Mouse (Mus musculus) forebrain, embryonic 10.5 days (tissue): ENCODE data around the gene Osbpl8. TPM values are rescaled to one million over a fixed set of nuclear protein-coding genes. Genes with fewer than 3 reads are reported as not detected.
A peak's percentile ranks its signal among the peaks of the same experiment; 100 is the strongest.

Experiments used
- DNase-seq: peaks from one replicate; pipeline ENCODE4 v3.0.0-alpha.2; 2017; ENCODE audit warnings: low spot score; ENCODE audit errors: extremely low spot score
- H3K27ac ChIP-seq: fragments of 300-500 bp; sonication (generic); 2 replicates; pipeline ENCODE4 v1.5.1; 2016; ENCODE audit warnings: mild to moderate bottlenecking
- H3K27me3 ChIP-seq: fragments of 300-500 bp; sonication (generic); 2 replicates; pipeline ENCODE4 v1.6.1; 2016; ENCODE audit warnings: mild to moderate bottlenecking; ENCODE audit not compliant: poor library complexity, severe bottlenecking
- H3K36me3 ChIP-seq: fragments of 300-500 bp; sonication (generic); replicated peaks from 2 replicates; pipeline ENCODE4 v1.6.1; 2016; ENCODE audit warnings: mild to moderate bottlenecking, moderate library complexity
- H3K4me1 ChIP-seq: fragments of 300-500 bp; sonication (generic); 2 replicates; pipeline ENCODE4 v1.6.1; 2016
- H3K4me3 ChIP-seq: fragments of 300-500 bp; sonication (generic); 2 replicates; pipeline ENCODE4 v1.5.1; 2016; ENCODE audit warnings: mild to moderate bottlenecking, moderate library complexity
- H3K9me3 ChIP-seq: fragments of 300-500 bp; sonication (generic); 2 replicates; pipeline ENCODE4 v1.6.1; 2016; ENCODE audit warnings: mild to moderate bottlenecking, moderate library complexity
- WGBS: fragments of 180-500 bp; shearing (Covaris S2); methylation state at CpG from one replicate; pipeline ENCODE4 v1.1.7; 2016; 5-methylcytosine and 5-hydroxymethylcytosine counted together
- polyA plus RNA-seq: library from polyadenylated mRNA; unstranded; fragments of >200 nt; fragmentation: Nextera tagmentation; extraction: Ambion mirVana; gene quantifications from 2 replicates; pipeline ENCODE4 v1.2.1, GENCODE M21; 2016

Gene Osbpl8
- polyA plus RNA-seq, 1 experiment from 2014 or later = 8.2 TPM

DNA sequence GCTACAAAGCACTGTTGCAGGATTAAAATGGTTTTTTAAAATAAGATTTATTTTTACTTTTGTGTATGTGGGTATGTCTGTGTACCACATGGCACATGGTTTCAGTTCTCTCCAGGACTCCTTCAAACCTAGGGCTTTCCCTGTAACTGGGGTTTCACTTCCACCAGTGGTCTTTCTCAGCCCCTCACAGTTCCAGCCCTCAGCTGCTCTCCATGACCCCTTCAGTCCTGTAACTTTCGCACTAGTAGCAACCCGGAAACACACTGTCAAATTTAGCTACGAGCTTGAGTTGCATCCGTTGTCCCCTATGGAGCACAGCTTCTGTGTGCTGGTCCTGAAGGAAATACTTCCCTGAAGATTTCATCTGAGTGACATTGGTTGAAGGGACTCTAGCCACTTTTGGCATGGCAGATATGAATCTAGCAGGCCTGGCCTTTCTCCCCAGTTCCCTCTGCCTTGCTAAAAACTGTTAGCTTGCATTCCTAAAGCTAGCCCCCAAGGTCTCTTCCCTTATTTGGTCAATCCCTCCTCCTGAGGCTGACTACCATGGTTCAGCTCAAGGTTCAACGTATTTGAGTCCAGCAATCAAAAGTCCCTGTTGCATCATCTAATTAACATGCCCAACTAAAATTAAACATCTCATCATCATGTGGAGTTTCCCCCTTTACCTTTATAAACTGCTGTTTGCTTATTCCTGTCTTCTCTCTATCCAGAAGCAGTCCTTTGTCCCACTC lies 4.6 kb upstream of the Osbpl8 start:
- WGBS = 84% methylated on average over 5 of the region's 5 CpGs
- Histone ChIP-seq H3K4me1 (peaks cover 9% of the 10 kb centered on the region), H3K36me3 (no peaks in the 10 kb centered on the region), H3K9me3 (no peaks in the 10 kb centered on the region), H3K27me3 (no peaks in the 10 kb centered on the region), H3K27ac (no peak overlapping the region), H3K4me3 (no peak overlapping the region)
- no peak for DNase-seq

DNA sequence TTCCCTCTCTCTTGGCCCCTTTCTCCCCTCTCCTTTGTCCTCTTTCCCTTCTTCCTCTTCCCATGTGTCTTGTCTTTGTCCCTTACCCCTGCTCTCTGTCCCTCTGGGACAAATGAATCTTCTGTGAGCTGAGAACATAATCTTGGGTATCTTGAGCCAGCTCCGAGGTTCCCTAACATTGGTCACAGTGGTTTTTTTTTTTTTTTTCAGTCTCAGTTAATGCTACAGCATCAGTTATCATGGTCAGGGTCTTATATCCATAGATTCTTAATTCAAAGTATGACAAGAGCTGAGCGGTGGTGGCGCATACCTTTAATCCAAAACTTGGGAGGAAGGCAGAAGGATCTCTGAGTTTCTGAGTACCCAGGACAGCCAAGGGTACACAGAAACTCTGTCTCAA lies 4.0 kb upstream of the Osbpl8 start:
- Histone ChIP-seq H3K4me1 (peaks cover 9% of the 10 kb centered on the region), H3K4me3 (no peak overlapping the region), H3K9me3 (no peaks in the 10 kb centered on the region), H3K36me3 (no peaks in the 10 kb centered on the region), H3K27ac (no peak overlapping the region), H3K27me3 (no peaks in the 10 kb centered on the region)
- WGBS = 93% methylated on average over 3 of the region's 3 CpGs
- DNase-seq = no peak

DNA sequence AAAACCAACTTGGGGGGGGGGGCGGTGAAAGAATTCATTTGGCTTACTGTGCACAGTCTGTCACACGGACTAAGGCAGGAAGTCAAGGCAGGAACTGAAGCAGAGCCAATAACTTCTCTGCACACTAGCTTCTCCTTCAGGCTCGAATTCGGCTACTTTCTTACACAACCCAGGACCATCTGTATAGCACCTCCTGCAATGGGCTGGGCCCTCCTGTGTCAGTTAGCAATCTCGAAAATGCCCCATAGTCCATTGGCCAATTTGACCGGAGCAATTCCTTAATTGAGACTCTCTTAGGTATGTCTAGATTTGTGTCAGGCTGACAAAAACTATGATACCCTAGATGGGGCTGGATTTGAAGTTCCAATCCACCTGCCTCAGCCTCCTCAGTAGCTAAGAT lies 3.2 kb upstream of the Osbpl8 start:
- Histone ChIP-seq H3K9me3 (no peaks in the 10 kb centered on the region), H3K36me3 (no peaks in the 10 kb centered on the region), H3K27ac (no peak overlapping the region), H3K27me3 (no peaks in the 10 kb centered on the region), H3K4me3 (no peak overlapping the region), H3K4me1 (peaks cover 17% of the 10 kb centered on the region)
- WGBS = 92% methylated on average over 6 of the region's 6 CpGs
- no peak for DNase-seq

DNA sequence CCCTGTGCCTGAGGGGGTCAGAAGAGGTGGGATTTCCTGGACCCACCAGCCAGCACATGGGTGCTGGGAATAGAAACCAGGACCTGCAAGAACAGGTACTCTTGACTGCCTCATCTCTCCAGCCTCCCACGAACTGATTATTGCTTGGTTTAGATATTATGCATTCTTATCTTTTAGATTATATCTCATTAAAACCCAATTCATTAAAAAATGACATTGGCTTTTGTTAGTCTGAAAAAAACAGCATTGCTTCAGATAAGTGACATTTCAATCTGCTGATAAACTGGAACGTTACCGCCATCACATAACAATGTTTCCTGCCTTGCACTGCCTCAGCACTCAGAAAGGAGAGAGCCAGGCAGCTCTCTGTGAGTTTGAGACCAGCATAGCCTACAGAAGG lies 1.5 kb upstream of the Osbpl8 start:
- 86% methylated on average over 3 of the region's 3 CpGs for WGBS
- DNase-seq = no peak
- Histone ChIP-seq H3K27me3 (no peaks in the 10 kb centered on the region), H3K27ac (no peak overlapping the region), H3K4me1 (peaks cover 21% of the 10 kb centered on the region), H3K36me3 (no peaks in the 10 kb centered on the region), H3K9me3 (no peaks in the 10 kb centered on the region), H3K4me3 (no peak overlapping the region)

DNA sequence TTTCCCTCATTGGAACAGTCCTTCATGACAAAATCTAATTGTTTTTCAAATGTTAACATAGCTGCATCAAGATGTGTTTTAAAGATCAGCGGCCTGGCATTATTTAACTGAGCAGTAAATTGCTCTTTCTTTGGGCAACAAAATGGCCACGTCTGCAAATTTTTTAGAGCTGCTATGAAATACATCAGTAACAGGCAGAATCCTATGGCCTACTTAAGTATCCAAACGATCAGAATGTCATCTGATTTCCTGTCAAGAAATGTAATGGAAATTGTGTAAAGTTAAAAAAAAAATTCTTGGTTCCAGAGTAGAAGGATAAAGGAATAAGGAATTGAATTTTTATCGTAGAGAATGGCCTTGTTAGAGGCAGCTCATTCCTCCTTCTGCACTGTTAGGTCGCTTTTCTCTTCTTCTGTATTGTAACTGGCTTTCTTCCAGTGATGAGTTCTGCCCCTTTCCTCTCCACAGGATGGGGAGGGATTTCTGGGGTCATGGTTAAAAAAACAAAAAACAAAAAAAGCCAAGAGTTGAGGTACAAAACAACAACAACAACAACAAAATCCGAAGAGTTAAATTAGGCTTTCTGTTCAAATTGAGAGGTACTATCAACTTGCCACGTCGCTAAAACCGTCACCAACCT lies 831 bp upstream of the Osbpl8 start:
- Histone ChIP-seq H3K36me3 (no peaks in the 10 kb centered on the region), H3K4me3 (peak overlapping the region; percentile 99), H3K4me1 (peaks cover 21% of the 10 kb centered on the region), H3K27ac (peak overlapping the region; percentile 92), H3K9me3 (no peaks in the 10 kb centered on the region), H3K27me3 (no peaks in the 10 kb centered on the region)
- WGBS = 36% methylated on average over 9 of the region's 9 CpGs
- DNase-seq = no peak

DNA sequence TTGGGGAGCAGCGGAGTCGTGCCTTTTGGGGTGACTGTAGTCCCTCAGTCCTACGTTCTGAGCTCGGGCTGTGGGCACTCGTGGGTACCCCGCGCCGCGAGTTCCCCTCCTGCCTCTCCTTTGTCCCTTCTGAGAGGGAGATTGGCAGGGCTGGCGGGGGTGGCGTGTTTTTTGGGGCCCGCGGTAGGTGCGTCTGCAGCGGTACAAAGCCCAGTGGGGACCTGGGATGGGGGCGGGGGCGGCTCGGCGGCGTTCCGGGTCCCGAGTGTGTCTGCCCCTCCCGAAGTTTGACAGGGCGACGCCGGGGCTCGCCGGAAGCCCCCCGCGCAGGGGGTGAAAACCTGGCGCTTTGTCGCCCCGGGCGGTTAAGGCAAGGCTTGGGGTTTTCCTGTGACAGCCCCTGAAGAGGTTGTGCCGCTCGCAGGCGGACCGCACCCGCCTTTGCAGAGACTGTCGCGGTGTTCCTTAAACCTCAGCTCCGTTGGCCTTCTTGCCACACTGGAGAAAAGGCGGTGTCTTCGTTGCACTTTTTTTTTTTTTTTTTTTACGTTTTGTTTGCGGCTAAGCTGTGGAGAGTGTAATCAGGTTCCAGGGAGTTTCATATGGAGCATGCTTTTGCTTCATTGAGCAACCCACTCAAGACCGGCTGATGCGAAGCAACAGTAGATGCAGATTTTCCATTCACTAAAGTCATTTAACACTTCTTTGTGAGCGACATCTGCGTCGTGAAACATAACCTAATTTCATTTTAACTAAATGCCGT lies 848 bp downstream of the Osbpl8 start:
- H3K27me3 ChIP-seq = no peaks in the 10 kb centered on the region
- H3K36me3 ChIP-seq = no peaks in the 10 kb centered on the region
- H3K27ac ChIP-seq = peak overlapping the region; percentile 92
- whole genome bisulfite sequencing = 1% methylated on average over 52 of the region's 52 CpGs
- peaks cover 21% of the 10 kb centered on the region for H3K4me1 ChIP-seq
- H3K4me3 ChIP-seq = peak overlapping the region; percentile 99
- peak; percentile 54 for DNase-seq
- H3K9me3 ChIP-seq = no peaks in the 10 kb centered on the region

DNA sequence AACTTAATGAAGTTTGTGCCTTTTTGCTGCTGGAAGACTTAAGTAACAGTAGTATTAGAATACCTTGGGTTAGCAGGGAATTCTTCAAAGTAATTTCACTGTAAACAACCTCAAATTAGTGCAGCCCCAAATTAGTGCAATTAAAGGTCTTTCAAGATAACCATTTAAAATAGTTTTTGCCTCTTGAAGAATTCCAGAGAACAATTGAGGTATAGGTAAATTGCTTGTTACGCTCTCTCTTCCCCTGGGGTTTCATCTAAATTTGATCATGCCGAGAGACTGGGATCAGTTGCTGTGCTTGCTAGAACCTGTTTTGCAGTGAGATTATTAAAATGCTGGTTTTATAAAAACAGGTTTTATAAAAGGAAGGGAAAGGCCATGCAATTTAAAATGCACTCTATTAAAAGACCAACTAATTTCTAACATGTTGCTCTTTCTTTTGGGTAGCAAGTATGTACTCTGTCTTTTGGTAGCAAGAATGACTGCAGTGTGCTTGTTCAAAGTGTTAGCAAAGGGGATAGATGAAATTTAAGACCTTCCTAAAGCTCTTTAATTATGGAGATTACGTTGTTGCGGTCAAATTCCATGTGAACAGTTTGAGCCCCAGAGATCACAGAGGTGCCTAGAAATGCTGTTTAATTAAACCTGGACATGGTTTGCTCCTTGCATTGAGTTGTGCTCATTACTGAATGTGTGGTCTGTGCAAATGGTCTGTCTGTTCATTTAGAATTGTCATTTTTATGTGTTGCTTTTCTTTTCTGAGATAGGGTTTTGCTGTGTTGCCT lies 1.7 kb downstream of the Osbpl8 start:
- WGBS = 43% methylated on average over 4 of the region's 4 CpGs
- H3K4me1 ChIP-seq = peaks cover 21% of the 10 kb centered on the region
- no peaks in the 10 kb centered on the region for H3K9me3 ChIP-seq
- DNase-seq = no peak
- no peaks in the 10 kb centered on the region for H3K27me3 ChIP-seq
- H3K4me3 ChIP-seq = peak overlapping the region; percentile 99
- H3K36me3 ChIP-seq = no peaks in the 10 kb centered on the region
- H3K27ac ChIP-seq = no peak overlapping the region

DNA sequence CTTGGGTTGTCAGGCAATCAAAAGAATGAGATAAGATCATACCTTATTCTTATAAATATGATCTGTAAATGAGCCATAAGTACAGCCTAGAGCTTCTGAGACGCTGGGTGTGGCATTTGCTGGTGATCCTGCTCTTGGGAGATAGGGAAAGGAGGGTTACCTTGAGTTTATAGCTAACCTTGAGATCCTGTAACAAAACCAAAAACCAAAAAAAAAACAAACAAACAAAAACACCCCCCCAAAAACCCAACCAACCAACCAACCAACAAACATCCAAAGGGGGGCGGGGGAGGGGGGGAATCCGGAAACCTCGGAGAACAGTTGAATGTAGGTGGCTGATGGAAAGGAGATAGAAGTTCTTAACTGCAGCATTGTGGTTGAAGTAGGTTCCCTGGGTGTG lies 2.9 kb downstream of the Osbpl8 start:
- H3K4me3 ChIP-seq = no peak overlapping the region
- H3K4me1 ChIP-seq = peaks cover 21% of the 10 kb centered on the region
- no peaks in the 10 kb centered on the region for H3K27me3 ChIP-seq
- WGBS = 91% methylated on average over 4 of the region's 4 CpGs
- no peak overlapping the region for H3K27ac ChIP-seq
- H3K36me3 ChIP-seq = no peaks in the 10 kb centered on the region
- no peak for DNase-seq
- no peaks in the 10 kb centered on the region for H3K9me3 ChIP-seq

DNA sequence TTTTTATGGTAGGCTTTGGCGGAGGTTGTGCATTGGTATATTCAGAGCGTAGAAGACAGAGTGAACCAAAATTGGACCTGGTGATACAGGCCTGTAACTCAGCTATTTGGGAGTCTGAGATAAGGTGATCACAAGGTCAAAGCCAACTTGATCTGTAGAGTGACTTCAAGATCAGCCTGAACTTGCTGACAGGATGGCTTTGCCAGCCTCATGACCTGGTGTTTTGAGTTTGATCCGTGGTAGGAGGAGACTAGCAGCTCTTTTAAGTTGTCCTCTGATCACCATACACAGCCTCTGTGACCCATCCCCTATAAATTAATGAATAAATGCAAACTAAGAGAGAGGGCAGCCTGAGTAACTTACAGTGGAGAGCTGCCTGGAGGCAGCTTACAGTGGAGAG lies 3.8 kb downstream of the Osbpl8 start:
- H3K4me1 ChIP-seq = peaks cover 21% of the 10 kb centered on the region
- H3K36me3 ChIP-seq = no peaks in the 10 kb centered on the region
- WGBS = 87% methylated on average over 3 of the region's 3 CpGs
- no peak overlapping the region for H3K27ac ChIP-seq
- H3K9me3 ChIP-seq = no peaks in the 10 kb centered on the region
- H3K4me3 ChIP-seq = no peak overlapping the region
- no peaks in the 10 kb centered on the region for H3K27me3 ChIP-seq
- no peak for DNase-seq

DNA sequence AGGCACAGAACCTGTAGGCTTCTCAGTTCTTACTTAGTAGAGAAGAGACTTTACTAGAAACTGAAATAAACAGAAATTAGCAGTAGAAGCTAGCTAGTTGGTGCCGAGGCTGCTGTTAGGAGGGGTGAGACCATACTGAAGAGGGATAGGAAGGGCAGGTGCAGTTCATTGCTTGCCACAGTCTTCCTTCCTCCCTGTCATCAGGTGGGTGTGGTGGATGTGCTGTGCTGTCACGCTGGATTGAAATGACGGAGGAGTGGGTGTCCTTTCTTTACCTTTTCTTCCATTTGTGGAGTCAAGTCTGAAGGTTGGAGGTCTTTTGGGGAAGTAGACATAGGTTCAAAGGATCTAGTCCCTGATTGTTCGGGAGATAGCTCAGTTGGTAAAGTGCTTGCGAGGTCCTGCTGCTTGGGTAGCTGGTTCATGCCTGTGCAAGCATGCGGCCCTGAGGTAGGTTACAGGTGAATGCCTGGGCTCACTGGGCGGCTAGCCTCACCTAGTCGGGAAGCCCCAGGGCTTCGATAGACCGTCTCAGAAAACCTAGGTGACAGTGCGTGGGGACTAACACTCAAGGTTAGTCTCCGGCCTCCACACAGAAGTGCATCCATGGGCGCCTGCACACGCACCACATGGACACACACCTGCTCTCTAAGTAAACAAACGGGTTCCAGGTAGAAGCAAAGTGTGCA lies 6.8 kb downstream of the Osbpl8 start:
- no peak for DNase-seq
- 93% methylated on average over 15 of the region's 15 CpGs for WGBS

DNA sequence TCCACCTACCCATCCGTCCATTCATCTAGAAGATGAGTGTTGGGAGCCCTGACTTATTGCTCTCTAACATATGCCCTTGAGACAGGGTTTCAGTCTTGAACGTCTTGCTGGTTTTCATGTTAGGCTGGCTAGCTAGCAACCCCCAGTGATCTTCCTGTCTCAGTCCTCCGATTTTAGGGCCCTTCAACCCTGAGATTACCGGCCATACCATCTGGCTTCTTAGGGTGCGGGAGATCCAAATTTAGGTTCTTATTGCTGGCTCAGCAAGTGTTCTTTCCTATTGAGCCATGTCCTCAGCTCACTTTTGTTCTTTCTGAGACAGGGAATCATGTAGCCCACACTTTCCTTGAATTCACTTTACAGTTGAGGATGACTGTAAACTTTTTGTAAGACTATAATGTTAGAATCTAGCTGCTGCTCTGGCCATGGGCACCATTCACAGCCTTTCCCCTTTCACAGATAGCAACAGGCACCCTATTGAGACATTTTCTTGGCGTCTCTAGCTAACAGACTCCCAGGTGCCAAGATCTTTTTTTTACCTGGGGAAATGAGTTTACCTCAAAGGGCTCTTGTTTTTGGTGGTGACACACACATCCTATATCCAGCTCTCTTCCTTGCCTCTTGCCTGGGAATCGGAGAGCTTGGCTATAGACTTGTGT lies 9.2 kb downstream of the Osbpl8 start:
- no peaks in the 10 kb centered on the region for H3K27me3 ChIP-seq
- H3K4me1 ChIP-seq = no peaks in the 10 kb centered on the region
- no peak for DNase-seq
- H3K4me3 ChIP-seq = no peak overlapping the region
- H3K9me3 ChIP-seq = no peaks in the 10 kb centered on the region
- H3K36me3 ChIP-seq = no peaks in the 10 kb centered on the region
- no peak overlapping the region for H3K27ac ChIP-seq
- WGBS = 83% methylated on average over 7 of the region's 7 CpGs

More for the DNA sequence above, 6.8 kb downstream of the Osbpl8 start:
- peaks cover 4% of the 10 kb centered on the region for H3K4me1 ChIP-seq
- H3K9me3 ChIP-seq = no peaks in the 10 kb centered on the region
- no peak overlapping the region for H3K4me3 ChIP-seq
- no peaks in the 10 kb centered on the region for H3K36me3 ChIP-seq
- no peak overlapping the region for H3K27ac ChIP-seq
- no peaks in the 10 kb centered on the region for H3K27me3 ChIP-seq

DNA sequence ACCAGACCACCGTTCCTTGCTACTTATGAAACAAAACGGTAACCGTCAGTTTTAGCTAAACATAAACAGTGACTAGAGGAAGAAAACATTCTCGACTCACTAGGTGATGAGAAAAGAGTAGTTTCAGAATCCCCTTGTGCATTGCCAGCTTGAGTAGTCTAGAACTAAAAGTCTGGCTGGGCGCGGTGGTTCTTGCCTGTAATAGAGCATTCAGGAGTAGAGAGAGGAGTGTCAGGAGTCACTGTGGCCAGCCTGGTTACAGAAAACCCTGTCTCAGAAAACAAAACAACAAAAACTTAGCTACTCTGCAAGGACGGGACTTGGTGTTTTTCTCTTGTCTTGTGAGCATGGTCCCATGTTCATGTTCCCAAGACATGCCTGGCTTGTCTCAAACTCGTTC lies 12.8 kb downstream of the Osbpl8 start:
- DNase-seq = no peak
- H3K4me3 ChIP-seq = no peak overlapping the region
- H3K9me3 ChIP-seq = no peaks in the 10 kb centered on the region
- H3K27me3 ChIP-seq = no peaks in the 10 kb centered on the region
- no peak overlapping the region for H3K27ac ChIP-seq
- WGBS = 89% methylated on average over 8 of the region's 8 CpGs
- H3K36me3 ChIP-seq = no peaks in the 10 kb centered on the region
- H3K4me1 ChIP-seq = peaks cover 6% of the 10 kb centered on the region
